Mouse (Mus musculus) embryonic facial prominence, embryonic 13.5 days (tissue): ENCODE results near the gene Eif1ad. TPM values are rescaled to one million over a fixed set of nuclear protein-coding genes. Genes with fewer than 3 reads are reported as not detected.

Experiments used
- ATAC-seq: fragments of 200-750 bp; cut with Nextera tagmentation; 2 replicates; pipeline ENCODE4 v1.8.0; 2017; ENCODE audit warnings: low read depth; ENCODE audit not compliant: insufficient number of reproducible peaks, insufficient read depth, low FRiP score, low TSS enrichment
- H3K27ac ChIP-seq: fragments of 300-500 bp; sonication (generic); 2 replicates; pipeline ENCODE4 v1.5.1; 2015; ENCODE audit warnings: moderate library complexity, mild to moderate bottlenecking, inconsistent platforms
- H3K27me3 ChIP-seq: fragments of 300-500 bp; sonication (generic); 2 replicates; pipeline ENCODE4 v1.6.1; 2015; ENCODE audit warnings: mild to moderate bottlenecking, inconsistent platforms
- H3K36me3 ChIP-seq: fragments of 300-500 bp; sonication (generic); 2 replicates; pipeline ENCODE4 v1.6.1; 2015; ENCODE audit warnings: mild to moderate bottlenecking, inconsistent platforms
- H3K4me1 ChIP-seq: fragments of 300-500 bp; sonication (generic); 2 replicates; pipeline ENCODE4 v1.6.1; 2015; ENCODE audit warnings: inconsistent platforms
- H3K4me2 ChIP-seq: fragments of 300-500 bp; sonication (generic); 2 replicates; pipeline ENCODE4 v1.6.1; 2015; ENCODE audit warnings: moderate library complexity, mild to moderate bottlenecking, inconsistent platforms
- H3K4me3 ChIP-seq: fragments of 300-500 bp; sonication (generic); 2 replicates; pipeline ENCODE4 v1.5.1; 2015; ENCODE audit warnings: mild to moderate bottlenecking, inconsistent platforms
- H3K9ac ChIP-seq: fragments of 300-500 bp; sonication (generic); 2 replicates; pipeline ENCODE4 v1.6.1; 2015; ENCODE audit warnings: mild to moderate bottlenecking, inconsistent platforms
- H3K9me3 ChIP-seq: fragments of 300-500 bp; sonication (generic); 2 replicates; pipeline ENCODE4 v1.6.1; 2016; ENCODE audit warnings: inconsistent platforms
- WGBS: fragments of 180-500 bp; shearing (Covaris S2); methylation state at CpG from one replicate; pipeline ENCODE4 v1.1.7; 2015; ENCODE audit warnings: mixed read lengths; 5-methylcytosine and 5-hydroxymethylcytosine counted together
- polyA plus RNA-seq: library from polyadenylated mRNA; unstranded; fragments of >200 nt; fragmentation: Nextera tagmentation; extraction: Ambion mirVana; gene quantifications from 2 replicates; pipeline ENCODE4 v1.2.1, GENCODE M21; 2015

The Eif1ad gene
- polyA plus RNA-seq, 1 experiment from 2014 or later: 61.8 TPM

DNA sequence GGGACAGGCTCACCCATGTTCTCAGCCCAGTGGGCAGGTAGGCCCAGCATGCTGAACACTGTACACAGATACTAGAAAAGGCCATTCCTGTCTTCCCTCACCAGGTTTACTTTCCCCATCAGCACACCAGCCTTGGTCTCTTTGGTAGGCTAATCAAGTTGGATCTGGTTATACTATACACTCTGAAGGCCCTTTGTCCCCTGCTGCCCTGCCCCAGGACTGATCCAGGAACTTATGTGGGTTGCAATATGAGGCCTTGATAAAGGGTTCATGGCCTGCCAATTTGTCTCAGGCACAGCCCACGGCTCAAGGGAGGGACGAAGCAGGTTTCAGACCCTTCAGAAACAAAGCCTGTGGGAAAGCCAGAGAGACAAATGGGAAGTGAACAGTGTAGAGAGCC, 12.9 kb upstream of the Eif1ad start:
- H3K9me3 ChIP-seq: no peaks in the 10 kb centered on the region
- H3K36me3 ChIP-seq: no peaks in the 10 kb centered on the region
- no peak overlapping the region for H3K27ac ChIP-seq
- peaks cover 6% of the 10 kb centered on the region for H3K27me3 ChIP-seq
- 0 out of 2 replicates have a peak overlapping the region, but pooled peaks have one; percentile 16 for H3K9ac ChIP-seq
- no peak for ATAC-seq
- H3K4me3 ChIP-seq: no peak overlapping the region
- no peak overlapping the region for H3K4me2 ChIP-seq
- WGBS: 70% methylated on average over 2 of the region's 2 CpGs
- H3K4me1 ChIP-seq: peaks cover 6% of the 10 kb centered on the region; the same call in 1 of the 2 replicates

- WGBS: no CpG with 5 or more reads among the region's 1 CpGs
Measured at GRCm38 (mm10) chr19:5356080-5356479, 10.5 kb upstream of the Eif1ad start.

DNA sequence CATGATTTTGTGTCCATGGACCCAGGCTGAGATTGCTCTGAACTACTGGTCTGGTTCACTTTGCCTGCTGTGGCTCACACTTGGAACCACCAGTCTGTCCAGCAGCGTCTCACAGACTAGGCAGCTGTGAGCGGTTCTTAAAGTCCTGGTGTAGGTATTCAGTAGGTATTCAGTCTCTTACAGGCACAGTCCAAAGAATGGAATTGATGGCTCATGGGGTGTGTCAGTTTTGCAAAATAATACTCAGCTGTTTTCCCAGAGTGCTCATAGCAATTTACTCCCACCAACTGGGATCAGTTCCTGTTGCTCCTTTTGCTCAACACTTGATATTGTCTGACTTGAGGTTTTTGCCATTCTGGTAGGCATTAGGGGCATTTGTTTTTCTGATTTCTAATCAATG, 4.4 kb upstream of the Eif1ad start:
- Histone ChIP-seq H3K36me3 (peaks cover 25% of the 10 kb centered on the region), H3K4me1 (peaks cover 6% of the 10 kb centered on the region), H3K27me3 (no peaks in the 10 kb centered on the region), H3K4me2 (no peak overlapping the region), H3K9me3 (no peaks in the 10 kb centered on the region), H3K27ac (no peak overlapping the region), H3K4me3 (no peak overlapping the region), H3K9ac (no peak overlapping the region)
- no peak for ATAC-seq
- WGBS: 84% methylated on average over 2 of the region's 2 CpGs

More at GRCm38 (mm10) chr19:5356080-5356479, 10.5 kb upstream of the Eif1ad start:
- no peak for ATAC-seq
- H3K27ac ChIP-seq: no peak overlapping the region
- no peaks in the 10 kb centered on the region for H3K9me3 ChIP-seq
- H3K4me1 ChIP-seq: no peaks in the 10 kb centered on the region
- H3K27me3 ChIP-seq: no peaks in the 10 kb centered on the region
- no peak overlapping the region for H3K4me3 ChIP-seq
- H3K9ac ChIP-seq: no peak overlapping the region
- no peak overlapping the region for H3K4me2 ChIP-seq
- H3K36me3 ChIP-seq: no peaks in the 10 kb centered on the region

DNA sequence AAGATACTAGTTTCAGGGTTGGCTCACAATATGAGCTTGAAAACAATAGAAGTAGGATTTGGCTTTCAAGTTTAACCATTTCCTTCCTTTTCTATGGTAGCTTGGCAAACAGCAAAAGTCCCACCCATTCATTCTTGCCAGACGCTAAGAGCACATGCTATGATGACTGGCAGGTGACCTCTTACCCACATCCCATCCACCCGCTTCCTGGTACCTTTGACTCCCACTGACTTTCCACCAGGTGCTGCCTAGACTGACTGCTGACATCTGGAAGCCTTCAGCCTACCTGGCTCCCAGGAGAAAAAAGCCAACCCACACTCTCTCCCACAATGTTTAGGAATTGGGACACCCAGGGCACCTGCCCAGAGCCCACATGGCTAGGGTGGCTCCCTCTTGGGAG, 2.4 kb upstream of the Eif1ad start:
- 91% methylated on average over 2 of the region's 2 CpGs for WGBS
- no peak for ATAC-seq
- Histone ChIP-seq H3K9ac (no peak overlapping the region), H3K4me2 (no peak overlapping the region), H3K4me3 (no peak overlapping the region), H3K4me1 (peaks cover 19% of the 10 kb centered on the region), H3K9me3 (no peaks in the 10 kb centered on the region), H3K27me3 (no peaks in the 10 kb centered on the region), H3K27ac (no peak overlapping the region), H3K36me3 (peaks cover 35% of the 10 kb centered on the region)

- Histone ChIP-seq H3K4me1 (peaks cover 19% of the 10 kb centered on the region), H3K4me2 (peak overlapping the region; percentile 87), H3K9me3 (no peaks in the 10 kb centered on the region), H3K36me3 (peaks cover 51% of the 10 kb centered on the region), H3K9ac (peak overlapping the region; percentile 89), H3K4me3 (peak overlapping the region; percentile 97), H3K27ac (peak overlapping the region; percentile 97), H3K27me3 (no peaks in the 10 kb centered on the region)
- no peak for ATAC-seq
- WGBS: 19% methylated on average over 11 of the region's 11 CpGs
Measured at GRCm38 (mm10) chr19:5365751-5366150, 790 bp upstream of the Eif1ad start.

- Histone ChIP-seq H3K4me2 (peak within 1 kb of the TSS; percentile 87), H3K27me3 (no peaks in the 10 kb centered on the region), H3K36me3 (peaks cover 61% of the 10 kb centered on the region), H3K27ac (peak within 1 kb of the TSS; percentile 97), H3K4me1 (peaks cover 19% of the 10 kb centered on the region), H3K4me3 (peak within 1 kb of the TSS; percentile 97), H3K9me3 (no peaks in the 10 kb centered on the region), H3K9ac (peak within 1 kb of the TSS; percentile 89)
- under 1% methylated on average over 33 of the region's 33 CpGs for WGBS
- no peak for ATAC-seq
Measured at GRCm38 (mm10) chr19:5367053-5367359, 465 bp downstream of the Eif1ad start, which contains the start of gene Banf1. TSS of gene Banf1 (minus strand) at chr19:5367168.

- Histone ChIP-seq H3K9ac (peak overlapping the region; percentile 89), H3K4me2 (peak overlapping the region; percentile 87), H3K9me3 (no peaks in the 10 kb centered on the region), H3K4me1 (peaks cover 19% of the 10 kb centered on the region), H3K27me3 (no peaks in the 10 kb centered on the region), H3K4me3 (peak overlapping the region; percentile 97), H3K27ac (peak overlapping the region; percentile 97), H3K36me3 (peaks cover 65% of the 10 kb centered on the region)
- WGBS: 9% methylated on average over 11 of the region's 11 CpGs
- ATAC-seq: no peak
Measured at GRCm38 (mm10) chr19:5367455-5367854, 914 bp downstream of the Eif1ad start.

- ATAC-seq: no peak
- 84% methylated on average over 3 of the region's 3 CpGs for WGBS
- Histone ChIP-seq H3K9ac (no peak overlapping the region), H3K27ac (no peak overlapping the region), H3K27me3 (no peaks in the 10 kb centered on the region), H3K9me3 (no peaks in the 10 kb centered on the region), H3K4me3 (no peak overlapping the region), H3K36me3 (peaks cover 63% of the 10 kb centered on the region), H3K4me2 (no peak overlapping the region), H3K4me1 (peaks cover 14% of the 10 kb centered on the region)
Measured at GRCm38 (mm10) chr19:5370932-5371331, 4.4 kb downstream of the Eif1ad start.

DNA sequence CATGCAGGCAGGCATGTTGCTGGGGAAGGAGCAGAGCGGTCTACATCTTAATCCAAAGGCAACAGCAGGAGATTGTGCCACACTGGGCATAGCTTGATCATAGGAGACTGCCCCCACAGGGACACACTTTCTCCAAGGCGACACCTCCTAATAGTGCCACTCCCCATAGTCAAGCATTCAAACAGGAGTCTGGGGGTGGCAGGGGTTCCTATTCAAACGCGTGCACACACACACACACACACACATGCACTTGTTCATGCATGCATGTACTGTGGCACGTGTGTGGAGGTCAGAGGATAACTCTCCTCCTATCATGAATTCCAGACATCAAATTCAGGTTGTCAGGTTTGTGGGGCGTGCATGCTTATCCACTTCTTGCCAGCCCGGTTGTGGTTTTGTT, 6.2 kb downstream of the Eif1ad start:
- no peak for ATAC-seq
- WGBS: 92% methylated on average over 7 of the region's 7 CpGs
- Histone ChIP-seq H3K4me3 (no peak overlapping the region), H3K4me2 (no peak overlapping the region), H3K36me3 (peaks cover 72% of the 10 kb centered on the region), H3K9me3 (no peaks in the 10 kb centered on the region), H3K4me1 (peaks cover 9% of the 10 kb centered on the region), H3K9ac (no peak overlapping the region), H3K27ac (no peak overlapping the region), H3K27me3 (no peaks in the 10 kb centered on the region)

DNA sequence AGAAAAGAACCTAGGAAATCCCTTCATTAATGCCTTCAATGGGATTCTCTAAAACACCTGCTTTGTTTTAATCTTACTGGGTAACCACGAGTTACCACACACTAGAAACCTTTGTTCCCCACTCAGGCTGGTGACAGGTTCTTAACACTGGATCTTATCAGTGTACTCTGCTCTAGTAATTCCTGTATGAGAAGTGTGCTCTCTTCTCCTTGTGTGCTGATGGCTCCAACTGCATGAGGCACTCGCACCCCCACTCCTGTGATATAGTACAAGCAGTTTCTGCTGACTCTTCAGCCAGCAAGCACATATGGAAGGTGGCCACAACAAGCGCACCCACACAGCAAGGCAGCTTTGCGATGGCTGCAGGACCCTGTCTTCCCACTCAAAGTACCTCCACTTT, 7.6 kb downstream of the Eif1ad start:
- Histone ChIP-seq H3K9ac (no peak overlapping the region), H3K36me3 (peaks cover 76% of the 10 kb centered on the region), H3K4me1 (no peaks in the 10 kb centered on the region), H3K4me3 (no peak overlapping the region), H3K27ac (no peak overlapping the region), H3K4me2 (no peak overlapping the region), H3K9me3 (no peaks in the 10 kb centered on the region), H3K27me3 (no peaks in the 10 kb centered on the region)
- WGBS: 84% methylated on average over 4 of the region's 4 CpGs
- no peak for ATAC-seq

DNA sequence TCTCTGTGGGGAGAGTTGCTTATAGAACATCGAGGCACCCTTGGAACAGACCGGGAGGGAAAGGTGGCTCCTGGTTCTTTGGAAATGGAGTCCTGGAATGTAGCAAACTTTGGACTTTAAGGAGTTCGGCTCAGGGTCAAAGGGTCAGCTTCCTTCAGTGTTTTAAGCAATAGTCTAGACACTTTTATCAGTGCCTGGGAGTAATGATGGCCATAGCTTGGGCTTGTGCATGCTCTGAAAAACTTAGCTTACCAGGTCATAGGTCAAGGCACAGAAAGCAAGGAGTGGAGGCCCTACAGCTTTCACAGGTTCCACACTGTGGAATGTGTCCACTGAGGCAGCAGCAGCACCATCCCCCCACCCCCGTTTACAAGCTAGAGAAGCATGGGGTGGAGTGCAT, 8.2 kb downstream of the Eif1ad start:
- Histone ChIP-seq H3K4me1 (no peaks in the 10 kb centered on the region), H3K9ac (no peak overlapping the region), H3K9me3 (no peaks in the 10 kb centered on the region), H3K27me3 (no peaks in the 10 kb centered on the region), H3K27ac (no peak overlapping the region), H3K36me3 (peaks cover 76% of the 10 kb centered on the region), H3K4me3 (no peak overlapping the region), H3K4me2 (no peak overlapping the region)
- 78% methylated on average over 4 of the region's 4 CpGs for WGBS
- ATAC-seq: no peak

GRCm38 (mm10) chr19:5377446-5377845, 10.9 kb downstream of the Eif1ad start:
- Histone ChIP-seq H3K4me1 (no peaks in the 10 kb centered on the region), H3K27me3 (no peaks in the 10 kb centered on the region), H3K4me2 (no peak overlapping the region), H3K9ac (no peak overlapping the region), H3K9me3 (no peaks in the 10 kb centered on the region), H3K27ac (no peak overlapping the region), H3K4me3 (no peak overlapping the region), H3K36me3 (peaks cover 78% of the 10 kb centered on the region)
- ATAC-seq: no peak
- 89% methylated on average over 1 of the region's 1 CpGs for WGBS

DNA sequence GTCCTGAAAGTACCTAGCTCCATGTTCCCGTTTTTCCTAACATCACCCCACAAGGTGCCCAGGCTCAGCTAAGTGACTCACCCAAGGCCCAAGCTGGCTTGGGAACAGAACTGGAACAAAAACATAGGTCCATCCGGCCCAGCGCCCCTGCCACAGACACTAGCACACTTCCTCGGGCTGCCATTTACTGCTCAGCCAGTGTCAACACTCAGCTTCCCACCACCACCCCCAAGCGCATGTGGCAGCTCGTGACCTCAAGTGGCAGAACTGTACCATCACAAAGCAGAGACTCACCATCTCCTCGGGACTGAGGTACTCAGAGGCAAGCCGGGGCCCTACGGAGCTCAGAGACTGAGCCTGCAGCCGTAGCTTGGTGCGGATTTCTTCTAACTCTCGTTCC, 16.8 kb downstream of the Eif1ad start:
- H3K27ac ChIP-seq: no peak overlapping the region
- 94% methylated on average over 12 of the region's 12 CpGs for WGBS
- no peak for ATAC-seq

More for the DNA sequence above, 16.8 kb downstream of the Eif1ad start:
- H3K4me1 ChIP-seq: peaks cover 17% of the 10 kb centered on the region
- no peak overlapping the region for H3K9ac ChIP-seq
- H3K4me3 ChIP-seq: no peak overlapping the region
- peaks cover 83% of the 10 kb centered on the region for H3K36me3 ChIP-seq
- no peaks in the 10 kb centered on the region for H3K27me3 ChIP-seq
- no peaks in the 10 kb centered on the region for H3K9me3 ChIP-seq
- no peak overlapping the region for H3K4me2 ChIP-seq
